Mouse (Mus musculus): ENCODE measurements around the gene Tmem262.
A peak's percentile ranks its signal among the peaks of the same experiment; 100 is the strongest.

DNA sequence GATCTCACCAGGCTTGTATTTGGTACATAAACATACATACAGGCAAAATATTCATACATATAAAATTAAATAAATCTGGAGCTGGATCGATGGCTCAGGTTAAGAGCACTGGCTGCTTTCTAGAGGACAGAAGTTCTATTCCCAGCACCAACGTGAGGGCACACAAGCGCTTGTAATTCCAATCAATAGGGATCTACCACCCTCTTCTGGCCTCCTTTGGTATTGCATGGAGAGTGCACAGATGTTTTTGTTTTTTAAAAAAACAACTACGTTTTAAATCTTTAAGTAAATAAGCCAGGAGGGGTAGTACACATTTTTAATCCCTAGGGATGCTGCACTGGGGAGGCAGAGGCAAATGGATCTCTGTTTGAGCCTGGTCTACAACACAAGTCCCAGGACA is 46.5 kb downstream of the Tmem262 start:
- TF ChIP-seq CTCF (IDR thresholded peaks at IDR 0.05; ENCODE audit: low read depth, low read length) (peak; percentile 45; the same call in 1 of the 2 replicates), GATA1 (IDR thresholded peaks at IDR 0.05; ENCODE audit: borderline replicate concordance, low read length) (no peak), TAL1 (conservative IDR thresholded peaks at IDR 0.05; ENCODE audit: low read depth, low read length) (no peak), POLR2AphosphoS5 (IDR thresholded peaks at IDR 0.05; ENCODE audit: insufficient replicate concordance, low read depth, low read length) (no peak), GATA2 (IDR thresholded peaks at IDR 0.05; ENCODE audit: borderline replicate concordance, low read depth, low read length) (no peak)

All from G1E (cell line).